Mouse (Mus musculus): ENCODE data around the gene H2afv. TPM values are rescaled to one million over a fixed set of nuclear protein-coding genes. Genes with fewer than 3 reads are reported as not detected.

Gene H2afv
- polyA plus RNA-seq (2015; fragmentation: Illumina TruSeq; extraction: RNeasy Lipid Tissue Mini Kit (QIAGEN cat#74804); ENCODE audit: low read depth, low replicate concordance) = 88.1 TPM

DNA sequence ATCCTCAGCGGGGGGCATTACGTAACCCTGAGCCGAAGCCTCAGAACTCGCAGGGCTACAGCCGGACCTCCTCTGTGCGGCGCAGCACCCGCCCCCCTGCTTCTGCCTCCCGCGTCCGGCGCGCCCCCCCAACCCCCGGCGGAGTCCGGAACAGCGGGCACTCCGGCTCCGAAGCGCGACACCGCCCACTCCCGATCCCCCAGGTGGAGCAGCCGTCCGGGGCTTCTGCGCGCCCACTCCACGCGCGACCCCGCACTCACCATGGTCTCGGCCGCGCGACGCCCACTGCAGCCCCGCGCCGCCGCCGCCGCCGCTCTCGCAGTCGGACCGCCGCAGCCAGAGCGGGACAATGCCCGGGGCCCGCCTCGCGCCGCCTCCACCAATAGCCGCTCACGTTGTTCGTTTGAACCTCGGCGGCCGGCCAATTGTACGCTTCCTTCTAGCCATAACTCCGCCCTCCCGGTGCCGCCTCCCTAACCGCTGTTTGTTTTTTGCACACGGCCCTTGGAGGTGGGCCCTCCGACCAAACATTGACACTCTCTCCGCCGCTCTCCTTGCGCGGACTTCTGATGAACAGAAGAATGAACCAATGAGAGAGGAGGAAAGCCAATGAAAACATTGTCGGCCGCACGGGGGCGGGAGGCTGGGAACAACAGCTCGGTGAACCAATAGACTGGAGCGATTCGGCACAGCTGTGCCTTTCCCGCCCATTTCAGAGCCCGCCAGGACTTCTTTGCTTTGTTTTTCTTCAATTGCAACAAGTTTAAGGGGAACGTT, at the start of gene H2afv:
H2afv (minus strand) TSS at position 367 of the 777 bp plus-strand sequence.

DNA sequence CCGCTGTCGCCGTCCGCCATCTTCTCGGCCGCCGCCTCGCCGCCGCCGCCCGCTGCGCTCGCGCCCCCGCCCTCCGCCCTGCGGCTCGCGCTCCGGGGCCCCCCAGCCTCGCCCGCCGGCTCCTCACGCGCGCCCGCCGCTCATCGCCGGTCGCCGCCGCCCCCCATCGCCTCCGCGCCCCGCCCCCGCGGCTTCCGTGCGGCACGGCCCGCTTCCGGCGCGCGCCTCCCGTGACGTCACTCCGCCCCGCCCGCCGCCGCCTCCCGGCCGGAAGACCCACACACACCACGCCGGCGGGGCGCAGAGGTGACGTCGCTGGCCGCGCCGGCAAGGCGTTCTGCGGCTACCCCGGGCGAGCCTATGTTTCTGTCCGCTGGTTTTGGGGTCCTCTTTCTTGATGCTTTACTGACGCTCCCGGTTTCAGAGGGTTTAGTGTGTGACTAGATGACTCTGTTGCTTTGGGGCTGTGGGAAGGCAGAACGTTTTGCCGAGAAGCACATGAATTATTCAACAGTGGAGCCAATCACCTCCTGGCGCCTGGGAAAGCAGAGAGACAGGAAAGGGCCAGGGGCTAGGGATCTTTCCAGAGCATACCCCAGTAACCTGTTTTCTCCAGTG, 31.7 kb upstream of the H2afv start, which contains the start of gene Purb:
Purb (minus strand) TSS at position 51 of the 618 bp plus-strand sequence.

GRCm38 (mm10) chr11:6414751-6415550, 29.3 kb downstream of the H2afv start, which contains the start of gene Ppia:
Gene Ppia (plus strand): TSS chr11:6415443.

DNA sequence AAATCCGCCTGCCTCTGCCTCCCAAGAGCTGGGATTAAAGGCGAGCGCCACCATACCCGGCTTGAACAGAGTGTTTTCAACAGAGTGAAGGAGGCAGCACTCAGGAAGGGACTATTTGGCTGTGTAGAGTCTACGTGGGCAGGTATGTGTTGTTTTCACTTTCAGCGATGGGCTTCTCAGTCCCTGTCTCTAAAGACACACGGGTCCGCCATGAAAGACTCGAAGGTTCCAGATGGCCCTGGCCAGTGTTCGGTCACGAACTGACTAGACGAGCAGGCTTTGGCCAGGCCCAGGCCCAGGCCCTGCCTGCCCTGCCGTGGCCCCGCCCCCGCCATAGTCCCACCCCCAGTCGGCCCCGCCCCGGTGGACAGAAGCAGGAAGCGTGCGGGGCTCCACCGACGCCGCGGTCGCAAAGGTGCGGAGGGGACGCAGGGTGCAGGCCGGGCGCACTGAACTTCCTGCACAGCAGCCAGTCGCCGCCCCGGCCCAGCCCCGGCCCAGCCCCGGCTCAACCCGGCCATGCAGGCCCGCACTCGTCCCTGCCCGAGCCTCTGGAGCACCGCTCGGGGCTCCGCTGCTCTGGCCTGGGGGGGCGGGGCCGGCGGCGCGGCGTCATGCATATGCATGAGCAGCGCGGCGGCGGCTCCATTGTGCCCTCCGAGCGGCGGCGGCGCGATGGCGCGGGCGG, 55.4 kb downstream of the H2afv start, which contains the start of gene Zmiz2:
Zmiz2 (plus strand) TSS at position 349 of the 688 bp plus-strand sequence.

Other genes with a start within 250 kb of the H2afv start
- 0.46 TPM for gene A730071L15Rik, start 244.4 kb downstream of the H2afv start, polyA plus RNA-seq (2015; fragmentation: Illumina TruSeq; extraction: RNeasy Lipid Tissue Mini Kit (QIAGEN cat#74804); ENCODE audit: low read depth, low replicate concordance)
- gene Nudcd3, start 244.0 kb downstream of the H2afv start, polyA plus RNA-seq (2015; fragmentation: Illumina TruSeq; extraction: RNeasy Lipid Tissue Mini Kit (QIAGEN cat#74804); ENCODE audit: low read depth, low replicate concordance) = 98.7 TPM
- gene Npc1l1, start 214.3 kb downstream of the H2afv start, polyA plus RNA-seq (2015; fragmentation: Illumina TruSeq; extraction: RNeasy Lipid Tissue Mini Kit (QIAGEN cat#74804); ENCODE audit: low read depth, low replicate concordance) = 0.97 TPM
- 40.0 TPM for gene Ddx56, start 176.7 kb downstream of the H2afv start, polyA plus RNA-seq (2015; fragmentation: Illumina TruSeq; extraction: RNeasy Lipid Tissue Mini Kit (QIAGEN cat#74804); ENCODE audit: low read depth, low replicate concordance)
- gene Tmed4, start 169.6 kb downstream of the H2afv start, polyA plus RNA-seq (2015; fragmentation: Illumina TruSeq; extraction: RNeasy Lipid Tissue Mini Kit (QIAGEN cat#74804); ENCODE audit: low read depth, low replicate concordance) = 94.1 TPM
- gene Ogdh, start 152.8 kb downstream of the H2afv start, polyA plus RNA-seq (2015; fragmentation: Illumina TruSeq; extraction: RNeasy Lipid Tissue Mini Kit (QIAGEN cat#74804); ENCODE audit: low read depth, low replicate concordance) = 163 TPM
- 132 TPM for gene Zmiz2, start 55.4 kb downstream of the H2afv start, polyA plus RNA-seq (2015; fragmentation: Illumina TruSeq; extraction: RNeasy Lipid Tissue Mini Kit (QIAGEN cat#74804); ENCODE audit: low read depth, low replicate concordance)
- gene Ppia, start 29.0 kb downstream of the H2afv start, polyA plus RNA-seq (2015; fragmentation: Illumina TruSeq; extraction: RNeasy Lipid Tissue Mini Kit (QIAGEN cat#74804); ENCODE audit: low read depth, low replicate concordance) = 3,507 TPM
- gene Purb, start 31.5 kb upstream of the H2afv start, polyA plus RNA-seq (2015; fragmentation: Illumina TruSeq; extraction: RNeasy Lipid Tissue Mini Kit (QIAGEN cat#74804); ENCODE audit: low read depth, low replicate concordance) = 168 TPM
- 0.18 TPM for gene Myo1g, start 76.5 kb upstream of the H2afv start, polyA plus RNA-seq (2015; fragmentation: Illumina TruSeq; extraction: RNeasy Lipid Tissue Mini Kit (QIAGEN cat#74804); ENCODE audit: low read depth, low replicate concordance)
- gene Ccm2, start 102.4 kb upstream of the H2afv start, polyA plus RNA-seq (2015; fragmentation: Illumina TruSeq; extraction: RNeasy Lipid Tissue Mini Kit (QIAGEN cat#74804); ENCODE audit: low read depth, low replicate concordance) = 70.4 TPM
- gene Nacad, start 161.6 kb upstream of the H2afv start, polyA plus RNA-seq (2015; fragmentation: Illumina TruSeq; extraction: RNeasy Lipid Tissue Mini Kit (QIAGEN cat#74804); ENCODE audit: low read depth, low replicate concordance) = 50.2 TPM
- 32.2 TPM for gene Tbrg4, start 181.6 kb upstream of the H2afv start, polyA plus RNA-seq (2015; fragmentation: Illumina TruSeq; extraction: RNeasy Lipid Tissue Mini Kit (QIAGEN cat#74804); ENCODE audit: low read depth, low replicate concordance)
- not detected for gene Wap, start 194.2 kb upstream of the H2afv start, polyA plus RNA-seq (2015; fragmentation: Illumina TruSeq; extraction: RNeasy Lipid Tissue Mini Kit (QIAGEN cat#74804); ENCODE audit: low read depth, low replicate concordance)
- gene Ramp3, start 214.1 kb upstream of the H2afv start, polyA plus RNA-seq (2015; fragmentation: Illumina TruSeq; extraction: RNeasy Lipid Tissue Mini Kit (QIAGEN cat#74804); ENCODE audit: low read depth, low replicate concordance) = 45.2 TPM

Measured in brain, adult 10 weeks (tissue).